Mouse (Mus musculus): ENCODE results near the gene Fam168b. TPM values are rescaled to one million over a fixed set of nuclear protein-coding genes. Genes with fewer than 3 reads are reported as not detected.
A peak's percentile ranks its signal among the peaks of the same experiment; 100 is the strongest.

The Fam168b gene
- polyA plus RNA-seq, 1 experiment from 2014 or later: 161 TPM

DNA sequence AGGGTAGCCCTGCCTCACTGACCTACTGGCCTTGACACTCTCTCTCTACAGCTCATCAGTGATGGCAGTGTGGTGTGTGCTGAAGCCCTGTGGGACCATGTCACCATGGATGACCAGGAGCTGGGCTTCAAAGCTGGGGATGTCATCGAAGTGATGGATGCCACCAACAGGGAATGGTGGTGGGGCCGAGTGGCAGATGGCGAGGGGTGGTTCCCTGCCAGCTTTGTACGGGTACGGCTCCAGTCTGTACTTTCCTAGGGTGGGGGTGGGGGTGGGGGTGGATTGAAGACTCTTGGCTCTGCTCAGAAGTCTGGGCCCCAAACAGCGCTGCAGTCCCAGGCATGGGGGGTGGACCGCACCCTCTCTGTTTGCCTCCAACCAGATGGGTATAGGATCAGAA lies 38.0 kb downstream of the Fam168b start:
- no peaks in the 10 kb centered on the region for H3K9me3 ChIP-seq
- ATAC-seq (replicated peaks): no peak
- WGBS: 88% methylated on average over 7 of the region's 7 CpGs

GRCm38 (mm10) chr1:34802290-34802642 lies 40.6 kb downstream of the Fam168b start:
- Histone ChIP-seq H3K9me3 (no peaks in the 10 kb centered on the region), H3K27ac (peak overlapping the region; percentile 88), H3K4me2 (peak overlapping the region; percentile 65), H3K36me3 (replicated peaks) (no peaks in the 10 kb centered on the region), H3K27me3 (replicated peaks) (no peaks in the 10 kb centered on the region), H3K4me1 (peaks cover 33% of the 10 kb centered on the region), H3K9ac (peak overlapping the region; percentile 71), H3K4me3 (peak overlapping the region; percentile 84)
- ATAC-seq (replicated peaks): peak; percentile 53
- 23% methylated on average over 7 of the region's 7 CpGs for WGBS

More for the DNA sequence above, 38.0 kb downstream of the Fam168b start:
- Histone ChIP-seq H3K27ac (no peak overlapping the region), H3K4me2 (no peak overlapping the region), H3K36me3 (replicated peaks) (no peaks in the 10 kb centered on the region; the same call in 1 of the 2 replicates), H3K9ac (no peak overlapping the region), H3K4me1 (peaks cover 33% of the 10 kb centered on the region), H3K4me3 (no peak overlapping the region), H3K27me3 (replicated peaks) (no peaks in the 10 kb centered on the region)

- no peaks in the 10 kb centered on the region for H3K27me3 ChIP-seq (replicated peaks)
- under 1% methylated on average over 46 of the region's 47 CpGs for WGBS
- peak overlapping the region; percentile 88 for H3K27ac ChIP-seq
- peaks cover 33% of the 10 kb centered on the region for H3K4me1 ChIP-seq
- ATAC-seq (replicated peaks): peak; percentile 91
- H3K9me3 ChIP-seq: no peaks in the 10 kb centered on the region
- no peaks in the 10 kb centered on the region for H3K36me3 ChIP-seq (replicated peaks)
- H3K4me2 ChIP-seq: peak overlapping the region; percentile 65
- H3K4me3 ChIP-seq: peak overlapping the region; percentile 84
- H3K9ac ChIP-seq: peak overlapping the region; percentile 71
Measured at GRCm38 (mm10) chr1:34801616-34802289, 41.1 kb downstream of the Fam168b start.

GRCm38 (mm10) chr1:34799140-34799539 lies 43.7 kb downstream of the Fam168b start:
- Histone ChIP-seq H3K9me3 (no peaks in the 10 kb centered on the region), H3K4me2 (no peak overlapping the region), H3K4me3 (no peak overlapping the region), H3K36me3 (replicated peaks) (no peaks in the 10 kb centered on the region), H3K27ac (no peak overlapping the region), H3K9ac (no peak overlapping the region), H3K4me1 (peaks cover 22% of the 10 kb centered on the region), H3K27me3 (replicated peaks) (no peaks in the 10 kb centered on the region)
- WGBS: 67% methylated on average over 2 of the region's 2 CpGs
- no peak for ATAC-seq (replicated peaks)

- Histone ChIP-seq H3K9ac (no peak overlapping the region), H3K36me3 (replicated peaks) (no peaks in the 10 kb centered on the region), H3K27me3 (replicated peaks) (no peaks in the 10 kb centered on the region), H3K4me1 (peaks cover 12% of the 10 kb centered on the region), H3K4me3 (no peak overlapping the region), H3K9me3 (no peaks in the 10 kb centered on the region), H3K27ac (peak overlapping the region; percentile 62), H3K4me2 (no peak overlapping the region)
- WGBS: 69% methylated on average over 19 of the region's 19 CpGs
- peak; percentile 84 for ATAC-seq (replicated peaks)
Measured at GRCm38 (mm10) chr1:34793304-34794300, 49.3 kb downstream of the Fam168b start.

DNA sequence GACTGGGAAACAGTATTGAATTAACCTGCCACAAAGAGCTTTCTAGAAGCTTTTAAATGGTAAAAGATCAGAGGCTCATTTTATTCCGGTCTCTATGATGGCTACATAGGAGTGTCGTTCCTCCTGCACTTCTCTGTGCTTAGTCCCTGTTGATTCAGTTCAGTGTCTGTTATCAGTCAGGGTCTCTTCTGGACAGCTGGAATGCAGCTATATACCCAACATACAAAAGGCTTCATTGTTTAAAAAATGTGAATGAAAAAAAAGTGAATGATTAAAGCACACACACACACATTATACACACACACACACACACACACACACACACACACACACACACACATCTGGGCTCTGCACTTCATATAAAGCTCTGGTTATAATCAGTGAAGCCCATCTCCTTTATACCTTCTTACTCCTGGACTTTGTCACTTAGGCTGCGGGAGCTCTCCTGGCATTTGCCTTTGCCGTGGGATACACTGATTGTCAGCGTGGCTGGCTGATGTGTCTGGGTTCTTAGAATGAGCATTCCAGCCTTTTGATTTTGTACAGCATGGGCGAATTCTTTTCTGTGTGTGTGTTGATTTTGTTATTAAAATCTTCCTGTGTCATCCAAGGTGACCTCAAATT lies 59.2 kb downstream of the Fam168b start:
- Histone ChIP-seq H3K9ac (no peak overlapping the region), H3K27ac (no peak overlapping the region), H3K9me3 (no peaks in the 10 kb centered on the region), H3K36me3 (replicated peaks) (no peaks in the 10 kb centered on the region), H3K4me3 (no peak overlapping the region), H3K27me3 (replicated peaks) (no peaks in the 10 kb centered on the region), H3K4me2 (no peak overlapping the region), H3K4me1 (no peaks in the 10 kb centered on the region)
- no peak for ATAC-seq (replicated peaks)
- WGBS: 63% methylated on average over 6 of the region's 6 CpGs

DNA sequence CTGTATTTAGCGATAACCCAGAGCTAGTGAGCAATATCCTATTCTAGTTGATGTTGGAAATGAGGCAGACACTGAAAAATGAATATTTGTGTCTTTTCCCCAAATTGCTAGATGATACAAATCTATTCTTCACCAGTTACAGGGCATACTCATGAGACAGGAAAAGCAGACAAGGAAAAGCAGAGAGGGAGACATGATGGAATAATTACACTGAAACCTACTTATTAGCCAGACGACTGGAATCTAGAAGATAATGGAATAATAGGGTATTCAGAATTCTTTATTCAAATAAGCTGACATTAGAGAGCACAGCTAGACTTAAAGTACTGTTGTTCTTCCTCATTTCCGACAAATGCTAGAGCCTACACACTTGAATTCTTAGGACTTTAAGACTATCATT lies 67.0 kb downstream of the Fam168b start:
- no peak for ATAC-seq (replicated peaks)
- H3K4me3 ChIP-seq: no peak overlapping the region
- 91% methylated on average over 3 of the region's 3 CpGs for WGBS
- no peaks in the 10 kb centered on the region for H3K27me3 ChIP-seq (replicated peaks)
- H3K27ac ChIP-seq: no peak overlapping the region
- no peak overlapping the region for H3K9ac ChIP-seq
- H3K9me3 ChIP-seq: no peaks in the 10 kb centered on the region
- no peaks in the 10 kb centered on the region for H3K36me3 ChIP-seq (replicated peaks)
- H3K4me1 ChIP-seq: no peaks in the 10 kb centered on the region
- H3K4me2 ChIP-seq: no peak overlapping the region

DNA sequence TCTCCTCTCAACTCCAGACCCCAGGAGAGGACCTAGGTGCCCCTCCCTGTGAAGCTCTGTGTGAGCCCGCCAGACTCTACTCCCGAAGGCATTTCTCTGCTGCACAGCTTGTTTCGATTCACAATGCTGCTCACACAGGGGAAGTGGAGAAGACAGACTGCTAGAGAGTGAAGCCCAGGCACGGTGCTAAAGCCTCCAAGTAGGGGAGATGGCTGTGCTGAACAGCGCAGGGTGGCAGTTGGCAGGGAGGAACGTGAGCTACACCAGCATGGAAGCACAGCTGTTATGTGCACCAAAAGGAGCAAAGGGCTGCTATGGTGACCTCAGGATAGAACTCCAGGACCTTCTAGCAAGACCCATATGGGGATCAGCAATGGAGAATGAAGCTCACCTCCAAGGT lies 74.0 kb downstream of the Fam168b start:
- H3K4me3 ChIP-seq: no peak overlapping the region
- H3K4me2 ChIP-seq: no peak overlapping the region
- 71% methylated on average over 6 of the region's 6 CpGs for WGBS
- H3K4me1 ChIP-seq: no peaks in the 10 kb centered on the region
- no peak for ATAC-seq (replicated peaks)
- no peak overlapping the region for H3K9ac ChIP-seq
- H3K27me3 ChIP-seq (replicated peaks): no peaks in the 10 kb centered on the region
- H3K9me3 ChIP-seq: no peaks in the 10 kb centered on the region
- H3K36me3 ChIP-seq (replicated peaks): no peaks in the 10 kb centered on the region
- no peak overlapping the region for H3K27ac ChIP-seq

DNA sequence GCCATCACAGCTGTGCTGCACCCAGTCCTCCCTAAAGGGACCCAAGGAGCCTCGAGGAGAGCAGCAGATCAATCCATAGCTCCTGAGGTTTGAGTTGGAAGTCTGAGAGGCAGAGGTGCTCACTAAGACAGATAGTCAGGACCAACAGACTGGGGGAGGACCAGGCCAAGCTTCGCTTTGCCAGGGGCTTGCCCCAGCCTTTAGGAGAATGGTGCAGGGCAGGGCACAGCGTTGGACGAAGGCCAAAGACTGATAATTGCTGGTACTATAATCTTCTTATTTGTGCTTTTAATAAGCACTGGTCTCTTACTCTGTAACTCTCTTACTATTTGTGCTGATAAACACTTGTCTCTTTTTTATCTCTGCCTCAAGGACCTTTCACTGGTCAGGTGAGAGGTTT lies 75.0 kb downstream of the Fam168b start:
- no peak overlapping the region for H3K27ac ChIP-seq
- H3K4me2 ChIP-seq: no peak overlapping the region
- no peaks in the 10 kb centered on the region for H3K9me3 ChIP-seq
- WGBS: 74% methylated on average over 4 of the region's 4 CpGs
- H3K9ac ChIP-seq: no peak overlapping the region
- no peaks in the 10 kb centered on the region for H3K4me1 ChIP-seq
- H3K27me3 ChIP-seq (replicated peaks): no peaks in the 10 kb centered on the region
- H3K36me3 ChIP-seq (replicated peaks): no peaks in the 10 kb centered on the region
- no peak for ATAC-seq (replicated peaks)
- no peak overlapping the region for H3K4me3 ChIP-seq

- H3K4me1 ChIP-seq: no peaks in the 10 kb centered on the region
- no peak overlapping the region for H3K4me2 ChIP-seq
- no peak overlapping the region for H3K9ac ChIP-seq
- no peak overlapping the region for H3K27ac ChIP-seq
- WGBS: 79% methylated on average over 1 of the region's 1 CpGs
- no peak for ATAC-seq (replicated peaks)
- H3K27me3 ChIP-seq (replicated peaks): no peaks in the 10 kb centered on the region
- H3K9me3 ChIP-seq: no peaks in the 10 kb centered on the region
- no peak overlapping the region for H3K4me3 ChIP-seq
- H3K36me3 ChIP-seq (replicated peaks): no peaks in the 10 kb centered on the region
Measured at GRCm38 (mm10) chr1:34766899-34767298, 76.0 kb downstream of the Fam168b start.
